Mouse (Mus musculus) hindbrain, embryonic 15.5 days (tissue): ENCODE results near the gene Ier3. TPM values are rescaled to one million over a fixed set of nuclear protein-coding genes. Genes with fewer than 3 reads are reported as not detected.

Source experiments
- ATAC-seq: fragments of 200-750 bp; cut with Nextera tagmentation; 2 replicates; pipeline ENCODE4 v1.8.0; 2017; ENCODE audit warnings: low read depth, moderate number of reproducible peaks, moderate TSS enrichment; ENCODE audit not compliant: low FRiP score
- H3K27ac ChIP-seq: fragments of 300-500 bp; sonication (generic); replicated peaks from 2 replicates; pipeline ENCODE4 v1.5.1; 2015; ENCODE audit warnings: mild to moderate bottlenecking, inconsistent platforms
- H3K27me3 ChIP-seq: fragments of 300-500 bp; sonication (generic); 2 replicates; pipeline ENCODE4 v1.6.1; 2015; ENCODE audit warnings: control low read depth, inconsistent platforms
- H3K36me3 ChIP-seq: fragments of 300-500 bp; sonication (generic); 2 replicates; pipeline ENCODE4 v1.6.1; 2015; ENCODE audit warnings: control low read depth, inconsistent platforms
- H3K4me1 ChIP-seq: fragments of 300-500 bp; sonication (generic); replicated peaks from 2 replicates; pipeline ENCODE4 v1.6.1; 2015; ENCODE audit warnings: control low read depth, inconsistent platforms
- H3K4me2 ChIP-seq: fragments of 300-500 bp; sonication (generic); 2 replicates; pipeline ENCODE4 v1.6.1; 2015; ENCODE audit warnings: moderate library complexity, mild to moderate bottlenecking, inconsistent platforms
- H3K4me3 ChIP-seq: fragments of 300-500 bp; sonication (generic); 2 replicates; pipeline ENCODE4 v1.5.1; 2015; ENCODE audit warnings: mild to moderate bottlenecking, inconsistent platforms
- H3K9ac ChIP-seq: fragments of 300-500 bp; sonication (generic); 2 replicates; pipeline ENCODE4 v1.6.1; 2015; ENCODE audit warnings: inconsistent platforms
- H3K9me3 ChIP-seq: fragments of 300-500 bp; sonication (generic); 2 replicates; pipeline ENCODE4 v1.6.1; 2016; ENCODE audit warnings: control low read depth, inconsistent platforms
- WGBS: fragments of 180-500 bp; shearing (Covaris S2); methylation state at CpG from one replicate; pipeline ENCODE4 v1.1.7; 2015; 5-methylcytosine and 5-hydroxymethylcytosine counted together
- polyA plus RNA-seq: library from polyadenylated mRNA; unstranded; fragments of >200 nt; fragmentation: Nextera tagmentation; extraction: Ambion mirVana; gene quantifications from 2 replicates; pipeline ENCODE4 v1.2.1, GENCODE M21; 2015

Ier3 gene
- polyA plus RNA-seq, 1 experiment from 2014 or later, result 12.7 TPM

- Histone ChIP-seq H3K36me3 (no peaks in the 10 kb centered on the region), H3K4me2 (no peak overlapping the region), H3K9me3 (no peaks in the 10 kb centered on the region), H3K4me1 (peaks cover 6% of the 10 kb centered on the region; the same call in 1 of the 2 replicates), H3K4me3 (no peak overlapping the region), H3K9ac (no peak overlapping the region), H3K27me3 (no peaks in the 10 kb centered on the region), H3K27ac (peak overlapping the region; percentile 51; the same call in 1 of the 2 replicates)
- peak; percentile 68 for ATAC-seq
- WGBS, result 53% methylated on average over 7 of the region's 7 CpGs
Measured at GRCm38 (mm10) chr17:35813245-35813647, 8.2 kb upstream of the Ier3 start.

GRCm38 (mm10) chr17:35813653-35814052 lies 7.8 kb upstream of the Ier3 start:
- Histone ChIP-seq H3K27ac (0 out of 2 replicates have a peak overlapping the region, but pooled peaks have one; percentile 42), H3K4me3 (no peak overlapping the region), H3K27me3 (no peaks in the 10 kb centered on the region), H3K9me3 (no peaks in the 10 kb centered on the region), H3K4me1 (peaks cover 6% of the 10 kb centered on the region; the same call in 1 of the 2 replicates), H3K9ac (no peak overlapping the region), H3K36me3 (no peaks in the 10 kb centered on the region), H3K4me2 (no peak overlapping the region)
- WGBS, result 85% methylated on average over 7 of the region's 7 CpGs
- ATAC-seq, result no peak; the same call in 1 of the 2 replicates

DNA sequence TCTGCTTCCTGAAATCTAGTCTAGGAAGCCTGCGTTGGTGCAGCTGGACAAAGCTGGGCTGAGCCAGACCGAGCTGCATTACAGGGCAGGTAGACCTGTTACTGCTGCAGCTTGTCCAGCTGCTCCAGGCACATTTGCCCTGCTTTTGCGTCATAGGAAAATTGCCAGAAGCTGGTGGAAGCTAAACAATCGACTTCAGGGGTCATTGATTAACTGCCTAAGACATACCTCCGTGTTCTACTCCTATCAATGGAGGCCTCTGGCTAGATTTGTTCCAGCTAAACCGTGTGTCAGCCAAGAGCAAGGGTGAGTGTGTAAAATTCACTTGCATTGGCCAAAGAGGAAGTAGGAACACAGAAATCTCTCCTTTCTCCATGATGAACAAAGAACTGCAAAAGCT lies 6.8 kb upstream of the Ier3 start:
- H3K27me3 ChIP-seq, result peaks cover 5% of the 10 kb centered on the region
- no peak overlapping the region for H3K4me2 ChIP-seq
- no peak overlapping the region for H3K27ac ChIP-seq
- ATAC-seq, result no peak
- no peaks in the 10 kb centered on the region for H3K36me3 ChIP-seq
- no peaks in the 10 kb centered on the region for H3K9me3 ChIP-seq
- H3K4me1 ChIP-seq, result peaks cover 6% of the 10 kb centered on the region; the same call in 1 of the 2 replicates
- no peak overlapping the region for H3K4me3 ChIP-seq
- WGBS, result 59% methylated on average over 6 of the region's 6 CpGs
- H3K9ac ChIP-seq, result no peak overlapping the region

DNA sequence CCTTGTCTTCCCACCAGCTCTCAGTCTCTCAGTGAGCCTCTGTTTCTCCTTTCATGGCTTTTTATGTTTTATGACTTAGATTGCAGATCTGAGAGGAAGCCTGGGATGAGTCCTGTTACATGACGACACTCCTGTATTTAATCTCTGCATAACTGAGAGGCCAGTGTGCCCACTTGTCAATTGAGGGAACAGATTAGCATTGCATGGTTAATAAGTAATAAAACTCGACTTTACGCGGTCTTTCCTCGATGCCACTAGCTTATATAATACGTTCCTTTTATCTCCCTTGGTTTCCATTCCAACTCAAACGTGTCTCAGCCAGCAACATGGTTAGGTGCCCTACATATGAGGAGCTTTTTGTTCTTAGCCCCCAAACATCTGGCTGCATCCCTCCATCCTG lies 5.6 kb upstream of the Ier3 start:
- no peak for ATAC-seq
- H3K27ac ChIP-seq, result no peak overlapping the region
- H3K36me3 ChIP-seq, result no peaks in the 10 kb centered on the region
- peaks cover 13% of the 10 kb centered on the region for H3K27me3 ChIP-seq
- no peak overlapping the region for H3K4me3 ChIP-seq
- no peaks in the 10 kb centered on the region for H3K9me3 ChIP-seq
- H3K4me2 ChIP-seq, result no peak overlapping the region
- H3K4me1 ChIP-seq, result peaks cover 6% of the 10 kb centered on the region; the same call in 1 of the 2 replicates
- 59% methylated on average over 7 of the region's 7 CpGs for WGBS
- no peak overlapping the region for H3K9ac ChIP-seq

DNA sequence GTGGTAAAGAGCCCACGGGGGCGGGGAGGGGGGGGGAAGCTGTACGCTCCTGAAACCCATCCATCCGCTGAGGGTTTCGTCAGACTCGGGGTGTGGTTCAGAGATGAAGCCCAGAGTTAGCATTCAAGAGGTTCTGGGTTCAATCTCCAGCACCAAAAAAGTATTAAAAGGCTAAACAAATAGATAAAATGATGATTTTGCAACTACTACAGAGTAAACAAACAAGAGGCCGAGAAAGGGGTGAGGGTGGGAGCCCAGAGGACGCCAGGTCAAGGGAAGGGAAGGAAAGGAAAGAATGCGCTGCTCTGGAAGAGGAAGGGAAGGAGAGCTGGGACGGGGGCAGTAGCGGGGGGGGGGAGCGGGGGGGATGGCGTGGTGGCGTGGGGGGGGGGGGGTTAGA lies 4.8 kb upstream of the Ier3 start:
- H3K27ac ChIP-seq, result no peak overlapping the region
- no peak for ATAC-seq
- H3K4me2 ChIP-seq, result no peak overlapping the region
- H3K9me3 ChIP-seq, result no peaks in the 10 kb centered on the region
- no peak overlapping the region for H3K9ac ChIP-seq
- no peak overlapping the region for H3K4me3 ChIP-seq
- H3K4me1 ChIP-seq, result peaks cover 15% of the 10 kb centered on the region
- H3K27me3 ChIP-seq, result peaks cover 13% of the 10 kb centered on the region
- H3K36me3 ChIP-seq, result no peaks in the 10 kb centered on the region
- WGBS, result 42% methylated on average over 12 of the region's 14 CpGs

DNA sequence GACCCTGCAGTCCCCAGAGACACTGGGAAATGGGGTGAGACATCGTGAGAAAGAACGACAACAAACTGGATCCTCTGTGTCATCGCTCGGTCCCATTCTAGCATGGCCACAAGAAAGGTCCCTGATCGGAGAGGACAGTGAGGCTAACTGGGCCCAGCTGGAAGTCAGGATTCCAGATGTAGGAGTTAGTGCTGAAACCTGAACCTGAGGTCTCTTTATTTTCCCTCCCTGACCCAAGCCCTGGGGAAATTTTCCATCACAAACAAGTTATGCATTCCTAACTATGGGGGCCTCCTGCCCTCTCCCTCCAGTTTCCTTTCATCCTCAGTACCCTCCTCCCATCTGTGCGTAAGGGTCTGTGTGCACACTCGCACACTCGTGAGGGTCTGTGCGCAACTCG lies 4.3 kb upstream of the Ier3 start:
- H3K9ac ChIP-seq, result no peak overlapping the region
- H3K27ac ChIP-seq, result no peak overlapping the region
- no peaks in the 10 kb centered on the region for H3K36me3 ChIP-seq
- no peak for ATAC-seq
- 58% methylated on average over 10 of the region's 10 CpGs for WGBS
- H3K9me3 ChIP-seq, result no peaks in the 10 kb centered on the region
- no peak overlapping the region for H3K4me2 ChIP-seq
- peaks cover 20% of the 10 kb centered on the region for H3K4me1 ChIP-seq
- peaks cover 13% of the 10 kb centered on the region for H3K27me3 ChIP-seq
- H3K4me3 ChIP-seq, result no peak overlapping the region

- no peaks in the 10 kb centered on the region for H3K9me3 ChIP-seq
- H3K4me3 ChIP-seq, result no peak overlapping the region
- 85% methylated on average over 5 of the region's 5 CpGs for WGBS
- no peak overlapping the region for H3K27ac ChIP-seq
- no peak overlapping the region for H3K4me2 ChIP-seq
- H3K9ac ChIP-seq, result no peak overlapping the region
- no peak for ATAC-seq
- H3K36me3 ChIP-seq, result 0 out of 2 replicates have a peak, but pooled peaks cover 1% of the 10 kb centered on the region
- peaks cover 33% of the 10 kb centered on the region for H3K4me1 ChIP-seq
- H3K27me3 ChIP-seq, result peaks cover 13% of the 10 kb centered on the region
Measured at GRCm38 (mm10) chr17:35820111-35820510, 1.4 kb upstream of the Ier3 start.

- Histone ChIP-seq H3K9ac (peak overlapping the region; percentile 67), H3K27ac (peak overlapping the region; percentile 88), H3K36me3 (peaks cover 22% of the 10 kb centered on the region), H3K9me3 (no peaks in the 10 kb centered on the region), H3K4me2 (peak overlapping the region; percentile 95), H3K27me3 (peaks cover 13% of the 10 kb centered on the region), H3K4me3 (peak overlapping the region; percentile 81), H3K4me1 (peaks cover 33% of the 10 kb centered on the region)
- ATAC-seq, result peak; percentile 37; the same call in 1 of the 2 replicates
- 3% methylated on average over 11 of the region's 11 CpGs for WGBS
Measured at GRCm38 (mm10) chr17:35822564-35822963, 1.1 kb downstream of the Ier3 start.

DNA sequence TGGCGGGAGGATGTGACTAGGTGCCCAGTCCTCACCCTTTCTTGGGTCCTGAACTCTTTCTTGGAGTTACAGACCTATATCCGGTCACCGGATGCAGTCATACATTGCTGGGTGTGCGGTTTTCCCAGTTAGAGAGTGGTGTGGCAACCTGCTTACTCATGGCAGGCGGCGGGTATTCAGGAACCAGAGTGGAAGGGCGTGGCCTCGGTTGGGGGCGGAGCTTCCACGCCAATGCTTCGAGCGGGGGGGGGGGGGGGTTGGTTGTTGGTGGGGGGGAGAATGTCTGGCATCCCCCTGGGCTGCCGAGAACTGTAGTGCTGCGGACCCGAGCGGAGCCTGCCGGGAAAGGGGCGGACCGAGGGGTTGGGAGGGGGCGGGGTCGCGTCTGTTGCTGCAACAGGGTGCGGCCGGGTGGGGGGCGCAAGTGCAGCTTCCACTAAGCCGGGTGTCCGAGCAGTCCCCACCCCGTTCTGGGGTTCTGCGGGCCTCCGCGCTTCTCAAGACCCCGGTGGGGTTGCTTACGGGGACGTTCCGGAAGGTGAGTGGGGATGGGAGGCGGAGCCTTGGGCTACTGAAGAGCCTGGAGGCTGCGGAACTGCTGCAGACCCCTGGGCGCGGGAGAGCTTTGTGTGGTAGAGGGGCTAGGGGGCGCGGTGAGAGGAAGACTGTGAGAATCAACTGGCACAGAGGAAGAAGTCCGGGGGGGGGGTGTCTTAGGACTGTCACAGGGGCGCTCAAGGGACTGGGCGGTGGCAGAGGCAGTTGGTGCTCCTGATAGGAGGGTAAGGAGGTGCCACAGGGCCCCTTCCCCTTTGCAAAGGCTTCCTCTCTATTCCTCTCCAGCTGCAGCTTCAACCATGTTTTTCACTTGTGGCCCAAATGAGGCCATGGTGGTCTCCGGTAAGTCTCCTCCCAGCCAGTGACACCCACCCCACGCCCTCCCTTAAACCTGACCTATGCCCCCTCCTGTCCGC lies 1.8 kb downstream of the Ier3 start, which contains the start of gene Flot1:
Flot1 (plus strand) TSS at position 267 of the 974 bp plus-strand sequence.
- Histone ChIP-seq H3K9me3 (no peaks in the 10 kb centered on the region), H3K4me1 (peaks cover 33% of the 10 kb centered on the region), H3K4me2 (peak within 1 kb of the TSS; percentile 95), H3K9ac (peak within 1 kb of the TSS; percentile 67), H3K27ac (peak within 1 kb of the TSS; percentile 88), H3K4me3 (peak within 1 kb of the TSS; percentile 81), H3K27me3 (peaks cover 13% of the 10 kb centered on the region), H3K36me3 (peaks cover 28% of the 10 kb centered on the region)
- peak; percentile 93 for ATAC-seq
- WGBS, result under 1% methylated on average over 39 of the region's 47 CpGs

DNA sequence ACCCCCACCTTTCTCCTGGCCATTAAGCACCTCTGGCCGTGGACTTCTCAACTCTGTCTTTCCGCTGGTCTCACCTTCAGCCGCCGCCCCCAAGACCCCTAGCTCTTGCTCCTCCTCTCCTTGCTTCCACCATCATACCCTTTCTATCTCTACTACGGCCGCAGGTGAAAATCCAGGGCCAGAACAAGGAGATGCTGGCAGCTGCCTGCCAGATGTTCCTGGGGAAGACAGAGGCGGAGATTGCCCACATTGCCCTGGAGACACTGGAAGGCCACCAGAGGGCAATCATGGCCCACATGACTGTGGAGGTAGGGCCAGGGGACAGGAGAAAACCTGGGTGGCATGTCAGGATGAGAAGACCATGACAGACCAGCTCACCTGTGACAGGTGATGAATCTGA lies 2.9 kb downstream of the Ier3 start:
- Histone ChIP-seq H3K9me3 (no peaks in the 10 kb centered on the region), H3K36me3 (peaks cover 33% of the 10 kb centered on the region), H3K27me3 (peaks cover 11% of the 10 kb centered on the region), H3K4me1 (peaks cover 33% of the 10 kb centered on the region), H3K27ac (no peak overlapping the region), H3K9ac (no peak overlapping the region), H3K4me2 (peak overlapping the region; percentile 95), H3K4me3 (peak overlapping the region; percentile 81)
- ATAC-seq, result no peak
- 72% methylated on average over 7 of the region's 7 CpGs for WGBS

- 94% methylated on average over 13 of the region's 13 CpGs for WGBS
- no peak overlapping the region for H3K4me3 ChIP-seq
- H3K36me3 ChIP-seq, result peaks cover 33% of the 10 kb centered on the region
- no peak overlapping the region for H3K9ac ChIP-seq
- no peak overlapping the region for H3K4me2 ChIP-seq
- H3K4me1 ChIP-seq, result peaks cover 40% of the 10 kb centered on the region
- H3K27me3 ChIP-seq, result 0 out of 2 replicates have a peak, but pooled peaks cover 5% of the 10 kb centered on the region
- no peak overlapping the region for H3K27ac ChIP-seq
- ATAC-seq, result no peak
- H3K9me3 ChIP-seq, result no peaks in the 10 kb centered on the region
Measured at GRCm38 (mm10) chr17:35825109-35825850, 3.8 kb downstream of the Ier3 start.
